Mouse (Mus musculus) layer of hippocampus, postnatal 25 days (tissue): Measurements from ENCODE around the gene Hnrnph2. TPM values are rescaled to one million over a fixed set of nuclear protein-coding genes. Genes with fewer than 3 reads are reported as not detected.
A peak's percentile ranks its signal among the peaks of the same experiment; 100 is the strongest.

Source experiments
- DNase-seq, 2 experiments: peaks; one replicate each; pipeline ENCODE4 v3.0.0; 2022; ENCODE audit warnings: mixed read lengths in 2 of 2, low spot score in 1 of 2; ENCODE audit errors: extremely low spot score in 1 of 2
- total RNA-seq, 2 experiments: library from RNA; stranded (reverse); gene quantifications; 2 replicates each; pipeline ENCODE4 v1.2.3; 2021

The Hnrnph2 gene
- 100 to 1,000 TPM; 155 to 158 TPM for total RNA-seq

DNA sequence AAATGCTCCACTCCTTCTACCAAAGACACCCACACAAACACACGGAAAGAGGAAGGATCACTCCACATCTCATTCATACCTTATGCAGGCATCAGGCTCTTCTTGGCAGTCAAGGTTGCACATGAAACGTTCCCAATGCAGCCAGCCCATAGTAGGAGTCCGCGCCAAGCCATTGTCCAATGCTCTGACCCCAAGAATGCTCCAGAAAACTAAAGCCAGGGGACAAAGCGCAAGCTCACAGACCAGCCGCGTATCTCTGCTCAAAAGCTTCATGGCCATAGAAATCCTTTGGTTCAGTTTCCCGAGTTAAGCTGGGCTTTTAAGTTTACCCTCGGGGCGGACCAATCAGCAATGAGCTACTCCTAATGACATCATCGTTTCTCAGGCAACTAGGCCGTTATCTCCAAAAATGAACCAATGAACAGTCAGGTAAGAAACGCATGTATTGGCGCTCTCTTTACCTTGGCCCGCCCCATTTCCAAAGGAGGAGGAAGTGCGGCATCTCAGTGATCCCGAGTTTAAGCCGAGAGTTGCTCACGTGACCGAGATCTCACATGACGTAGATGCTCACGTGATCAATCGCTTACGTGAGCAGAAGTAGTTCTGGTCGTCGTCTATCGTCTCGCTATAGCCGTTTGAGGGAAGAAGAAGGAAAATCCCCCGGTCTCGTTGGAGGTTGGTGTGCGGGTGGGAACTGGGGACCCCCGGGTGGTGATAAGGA lies at the start of gene Hnrnph2, which contains the start of gene Gla:
Gene Hnrnph2, plus strand, starts transcription at position 521 of the 721 bp plus-strand sequence.
Gene Gla, minus strand, starts transcription at position 467 of the 721 bp plus-strand sequence.
- peak; percentile 55 to 66 for DNase-seq

DNA sequence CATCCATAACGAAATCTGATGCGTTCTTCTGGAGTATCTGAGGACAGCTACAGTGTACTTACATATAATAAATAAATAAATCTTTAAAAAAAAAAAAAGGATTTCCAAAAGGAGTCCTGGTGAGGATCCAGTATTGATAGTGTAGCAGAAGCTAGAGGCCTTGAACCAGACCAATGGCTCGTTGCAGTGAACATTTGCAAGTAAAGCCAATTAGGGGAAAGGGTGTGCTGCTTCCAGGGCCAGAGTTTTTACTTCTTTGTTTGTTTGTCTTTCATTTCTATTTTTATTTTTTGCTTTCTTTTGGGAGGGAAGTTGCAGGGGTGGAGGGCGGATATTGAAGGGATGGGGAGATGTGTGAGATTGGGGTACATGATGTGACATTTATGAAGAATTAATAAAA lies 47.7 kb upstream of the Hnrnph2 start:
- no peak for DNase-seq

DNA sequence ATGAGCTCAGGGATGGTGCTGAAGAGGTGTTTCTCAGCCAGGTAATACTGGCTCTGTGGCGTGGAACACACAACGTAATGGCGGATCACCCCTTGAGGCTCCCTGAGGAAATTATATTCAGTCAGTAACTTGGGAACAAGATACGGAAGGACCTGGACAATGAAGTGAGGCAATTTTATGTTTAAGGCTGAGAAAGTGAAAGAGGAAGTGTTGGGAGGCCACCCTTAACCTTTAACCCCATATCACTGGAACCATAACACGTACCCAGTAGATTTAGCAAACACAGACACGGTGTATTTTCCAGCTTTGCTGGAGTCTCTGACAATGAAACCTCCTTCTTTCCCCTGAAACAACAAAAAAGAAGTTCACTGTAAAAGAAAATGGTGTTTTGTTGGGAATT lies 46.6 kb upstream of the Hnrnph2 start:
- no peak for DNase-seq

DNA sequence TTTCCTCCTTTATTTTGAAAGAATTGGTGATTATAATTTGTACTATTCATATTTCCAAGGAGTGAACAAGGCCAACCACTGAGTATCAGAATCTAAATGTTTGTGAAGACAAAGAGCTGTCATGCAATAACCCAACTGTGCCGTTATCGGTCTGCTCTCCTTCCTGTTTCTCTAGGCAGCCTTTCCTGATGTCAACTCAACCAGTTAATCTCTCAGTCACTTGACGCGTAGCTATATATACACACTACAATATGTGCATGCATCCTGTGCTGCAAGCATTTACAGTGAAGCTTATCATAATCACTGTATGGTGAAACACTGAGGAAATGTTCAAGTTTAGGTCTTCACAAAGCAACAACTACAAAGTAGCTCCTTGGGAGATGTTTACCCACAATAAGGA lies 36.7 kb upstream of the Hnrnph2 start:
- DNase-seq: no peak

DNA sequence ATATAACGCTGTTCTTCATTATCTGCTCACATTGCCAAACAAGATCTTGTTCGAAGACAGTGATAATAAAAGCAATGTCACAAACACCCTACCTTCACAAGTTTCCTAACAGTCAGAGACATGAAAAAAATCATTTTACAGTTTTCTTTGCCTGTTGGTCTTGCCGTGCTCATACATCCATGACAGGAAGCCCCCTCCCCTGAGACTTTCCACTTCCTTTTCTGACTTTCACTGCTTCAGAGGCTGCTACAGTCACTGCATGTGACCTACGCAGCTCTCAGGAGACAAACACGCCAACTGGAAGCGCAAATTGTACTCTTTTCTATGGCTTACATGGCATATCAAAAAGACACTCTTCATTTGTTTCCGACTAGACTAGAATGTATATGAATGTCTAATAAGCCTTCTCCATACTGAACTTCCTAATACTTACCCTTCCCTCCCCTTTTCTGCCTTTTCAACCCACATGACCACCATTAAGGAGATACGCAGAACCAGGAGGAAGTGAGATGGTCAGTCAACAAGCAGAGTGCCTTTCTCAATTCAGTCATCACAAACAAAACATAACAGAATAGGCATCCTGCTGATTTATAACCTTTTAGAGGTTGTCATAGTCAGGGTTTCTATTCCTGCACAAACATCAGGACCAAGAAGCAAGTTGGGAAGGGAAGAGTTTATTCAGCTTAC lies 34.3 kb upstream of the Hnrnph2 start:
- DNase-seq: no peak

DNA sequence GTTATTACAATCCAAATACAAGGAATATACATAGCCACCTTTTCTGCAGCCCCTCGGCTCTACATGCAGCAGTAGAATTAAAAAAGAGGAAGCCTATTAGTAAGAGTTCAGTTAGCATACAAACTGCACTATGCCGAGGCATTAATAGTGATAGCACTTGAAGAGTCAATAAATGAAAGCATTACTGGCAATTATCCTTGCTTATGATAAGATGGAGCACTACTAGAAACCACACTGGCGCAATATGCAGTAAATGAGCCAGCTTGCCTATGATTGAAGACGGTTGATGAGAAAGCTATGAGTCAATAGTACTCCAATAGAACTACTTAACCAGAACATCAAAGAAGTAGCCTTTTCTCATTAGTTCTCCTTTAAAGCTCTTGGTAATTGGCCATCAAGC lies 23.1 kb upstream of the Hnrnph2 start:
- DNase-seq: no peak

DNA sequence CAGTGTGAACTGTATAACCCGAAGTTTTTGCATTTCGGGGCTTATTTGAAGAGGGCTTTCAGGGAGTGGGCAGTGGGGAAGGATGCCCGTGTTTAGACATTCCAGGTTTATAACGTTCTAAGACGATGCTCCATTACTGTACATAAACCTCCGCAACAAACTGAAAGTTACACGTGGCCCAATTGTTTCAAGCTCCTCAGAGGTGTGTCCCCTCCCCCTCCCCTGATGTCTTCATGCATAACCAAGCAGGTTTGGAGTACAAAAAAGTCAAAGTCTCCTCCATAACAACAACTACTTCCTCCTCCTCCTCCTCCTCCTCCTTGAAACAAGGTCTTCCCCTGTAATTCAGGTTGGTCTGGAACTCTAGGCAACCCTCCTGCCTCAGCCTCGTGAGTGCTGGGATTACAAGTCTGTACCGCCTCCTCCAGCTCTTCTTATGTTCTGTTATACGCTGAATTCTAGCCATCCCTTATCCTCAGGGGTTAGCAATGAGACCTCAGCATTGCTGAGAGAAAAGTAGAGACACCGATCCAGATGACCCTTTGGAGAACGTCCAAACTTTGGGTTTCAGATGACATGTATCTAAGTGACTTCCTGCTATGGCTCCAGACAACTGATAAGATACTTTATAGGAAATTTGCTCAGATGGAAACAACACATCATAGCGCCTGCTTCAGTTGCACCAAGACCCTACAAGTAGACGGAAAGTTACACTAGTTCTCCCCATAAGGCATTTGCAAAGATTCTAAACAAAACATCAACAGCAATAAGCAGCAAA lies 20.3 kb upstream of the Hnrnph2 start:
- DNase-seq: no peak

DNA sequence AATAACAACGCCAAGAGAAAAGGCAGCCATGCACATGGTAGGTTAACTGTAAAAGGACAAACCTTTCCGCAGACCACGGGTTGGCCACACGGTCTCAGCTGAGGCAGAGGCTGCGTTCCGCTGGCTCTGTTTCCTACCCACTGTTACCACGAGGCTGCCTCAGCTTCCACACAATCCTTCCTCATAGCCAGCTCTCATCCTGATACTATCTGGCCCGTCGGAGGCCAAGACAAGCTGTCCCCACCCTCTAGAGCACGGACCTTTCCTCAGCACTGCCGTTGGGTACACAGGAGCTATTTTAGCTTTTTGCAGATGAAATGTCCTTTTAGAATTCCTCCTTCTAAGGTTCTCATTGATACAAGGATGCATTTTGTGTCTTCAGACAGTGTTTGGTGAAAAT lies 18.7 kb upstream of the Hnrnph2 start:
- DNase-seq: no peak

DNA sequence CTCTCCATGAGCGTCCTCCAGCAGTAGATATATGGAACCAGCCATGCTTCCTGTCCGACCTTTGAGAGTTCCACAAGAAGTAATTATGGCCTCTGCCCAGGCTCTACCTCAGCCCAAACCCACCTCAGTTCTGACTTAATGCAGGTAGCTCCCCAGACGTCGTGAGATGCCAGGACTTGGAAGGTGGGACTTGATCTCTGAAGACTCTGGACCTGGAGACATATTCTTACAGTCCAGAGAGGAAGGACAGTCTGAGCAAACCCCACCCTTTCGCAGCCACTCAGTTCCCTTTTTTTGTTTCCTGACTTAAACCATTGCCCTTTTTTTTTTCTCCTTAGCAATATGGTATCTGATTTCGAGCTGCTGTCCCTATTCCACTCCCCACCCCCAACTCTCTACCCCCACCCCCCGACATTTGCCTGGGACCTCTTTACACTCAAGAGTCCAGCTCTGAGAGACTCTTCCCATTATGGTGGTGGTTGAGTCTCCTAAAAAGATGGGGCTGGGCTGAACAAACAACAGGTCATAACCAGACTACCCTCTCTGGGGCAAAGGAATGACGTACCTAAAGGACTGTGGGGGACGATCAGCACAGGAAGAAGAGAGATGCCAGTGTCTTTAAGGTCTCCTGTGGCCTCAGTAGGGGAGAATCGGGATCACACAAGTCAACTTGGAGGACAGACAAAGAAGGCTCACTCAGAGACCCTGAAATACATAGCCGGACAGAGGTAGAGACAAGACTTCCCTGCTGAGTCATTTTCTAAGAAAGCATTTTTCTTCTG lies 17.9 kb upstream of the Hnrnph2 start, which contains the start of gene Btk:
Gene Btk, minus strand, starts transcription at position 683 of the 782 bp plus-strand sequence.
- no peak for DNase-seq

DNA sequence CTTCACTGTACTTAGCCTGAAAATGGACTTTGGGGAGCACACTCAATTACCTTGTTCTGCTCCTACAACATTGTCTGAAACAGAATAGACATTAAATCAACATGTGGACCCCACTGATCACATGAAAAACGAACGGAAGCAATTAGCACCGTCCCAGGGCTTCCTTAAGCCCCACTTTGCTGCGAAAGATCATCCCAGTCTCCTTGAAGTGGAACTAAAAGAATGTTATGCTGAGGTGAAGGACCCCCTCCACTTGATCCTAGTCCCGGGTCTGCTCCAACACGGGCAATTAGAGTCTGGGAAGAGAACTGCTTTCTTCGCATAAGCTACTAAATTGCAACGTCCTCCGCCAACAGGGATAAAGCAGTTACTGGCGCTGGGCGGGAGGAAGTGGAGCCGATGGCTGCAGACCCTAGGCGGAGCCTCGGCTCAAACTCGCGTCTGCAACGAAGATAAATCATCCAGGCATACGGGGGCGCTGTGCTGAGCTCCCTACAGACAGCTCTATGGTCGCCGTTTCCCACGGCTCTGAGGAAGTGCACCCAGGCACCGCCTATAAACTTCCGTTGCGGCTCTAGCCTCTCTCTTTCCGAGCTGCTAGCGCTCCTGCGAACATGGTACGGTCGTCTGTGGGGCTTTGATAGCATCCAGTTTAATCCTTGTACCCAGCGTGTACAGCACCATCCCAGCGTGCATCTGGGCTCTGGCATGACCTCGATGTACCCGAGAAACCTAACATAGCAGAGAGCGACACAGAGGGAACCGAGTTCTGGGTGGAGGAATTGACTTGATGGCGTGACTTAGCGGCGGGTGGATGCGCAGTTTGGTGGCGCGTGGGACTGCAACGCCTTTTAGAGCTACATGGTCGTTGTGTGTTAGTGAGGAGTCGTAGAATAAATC lies 15.6 kb upstream of the Hnrnph2 start, which contains the start of gene Rpl36a:
Gene Rpl36a, plus strand, starts transcription at position 552 of the 900 bp plus-strand sequence.
- peak; percentile 72 to 90 for DNase-seq

DNA sequence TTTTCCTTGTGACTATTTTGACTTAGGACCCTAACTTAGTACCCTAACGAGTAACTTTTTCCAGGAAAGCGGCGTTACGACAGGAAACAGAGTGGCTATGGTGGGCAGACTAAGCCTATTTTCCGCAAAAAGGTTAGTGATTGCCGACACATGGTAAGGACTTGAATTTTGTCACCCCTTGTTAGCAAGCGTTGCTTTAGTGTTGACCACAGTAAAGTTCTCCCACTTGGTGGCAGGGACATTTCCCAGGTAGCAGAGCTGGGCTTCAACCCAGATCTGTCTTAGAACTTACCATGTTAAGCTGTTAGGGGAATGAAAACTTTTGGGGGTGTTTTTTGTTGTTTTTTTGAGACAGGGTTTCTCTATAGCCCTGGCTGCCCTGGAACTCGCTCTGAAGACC lies 14.5 kb upstream of the Hnrnph2 start:
- no peak for DNase-seq

DNA sequence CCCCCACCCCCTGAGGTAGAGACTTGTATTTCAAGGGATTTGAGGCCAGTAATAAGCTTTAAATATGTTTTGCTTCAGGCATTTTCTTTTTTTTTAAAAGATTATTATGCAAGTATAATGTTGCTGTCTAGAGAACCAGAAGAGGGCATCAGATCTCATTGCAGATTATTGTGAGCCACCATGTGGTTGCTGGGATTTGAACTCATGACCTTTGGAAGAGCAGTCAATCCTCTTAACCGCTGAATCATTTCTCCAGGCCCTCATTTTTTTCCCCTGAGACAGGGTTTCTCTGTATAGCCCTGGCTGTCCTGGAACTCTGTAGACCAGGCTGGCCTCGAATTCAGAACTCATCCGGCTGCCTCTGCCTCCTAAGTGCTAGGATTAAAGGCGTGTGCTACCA lies 12.7 kb upstream of the Hnrnph2 start:
- no peak for DNase-seq

DNA sequence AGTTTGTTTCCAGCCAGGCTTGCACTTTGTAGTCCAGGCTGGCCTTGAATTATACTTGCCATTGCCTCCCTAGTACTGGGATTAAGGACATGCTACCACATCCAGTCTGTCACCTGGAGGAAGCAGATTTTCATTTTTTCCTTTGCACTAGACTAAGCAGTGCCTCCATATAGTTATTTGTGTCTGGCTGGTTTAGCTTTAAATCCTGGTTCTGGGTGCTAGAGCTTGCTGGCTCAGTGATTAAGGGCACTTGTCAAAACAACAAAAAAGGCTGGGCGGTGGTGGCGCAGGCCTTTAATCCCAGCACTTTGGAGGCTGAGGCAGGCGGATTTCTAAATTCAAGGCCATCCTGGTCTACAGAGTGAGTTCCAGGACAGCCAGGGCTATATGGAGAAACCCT lies 12.0 kb upstream of the Hnrnph2 start:
- no peak for DNase-seq

DNA sequence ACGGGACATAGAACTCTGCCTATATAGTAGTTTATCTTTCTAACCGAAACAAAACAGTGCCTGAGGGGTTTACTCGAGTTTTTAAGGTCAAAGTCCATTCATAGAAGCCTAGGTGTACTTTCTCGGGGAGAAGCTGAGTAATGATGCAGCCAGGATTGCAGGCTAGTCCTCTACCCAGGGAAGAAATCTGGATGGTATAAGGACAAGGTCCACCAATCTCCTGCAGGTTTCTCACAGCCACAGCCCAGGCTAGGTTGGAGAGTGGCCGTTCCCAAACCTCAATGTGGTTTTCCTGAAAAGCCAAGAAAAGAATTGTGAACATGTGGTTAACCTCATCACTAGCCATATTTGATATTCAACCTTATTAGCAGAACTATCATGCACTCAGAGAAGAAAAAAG lies 11.1 kb upstream of the Hnrnph2 start:
- no peak for DNase-seq

DNA sequence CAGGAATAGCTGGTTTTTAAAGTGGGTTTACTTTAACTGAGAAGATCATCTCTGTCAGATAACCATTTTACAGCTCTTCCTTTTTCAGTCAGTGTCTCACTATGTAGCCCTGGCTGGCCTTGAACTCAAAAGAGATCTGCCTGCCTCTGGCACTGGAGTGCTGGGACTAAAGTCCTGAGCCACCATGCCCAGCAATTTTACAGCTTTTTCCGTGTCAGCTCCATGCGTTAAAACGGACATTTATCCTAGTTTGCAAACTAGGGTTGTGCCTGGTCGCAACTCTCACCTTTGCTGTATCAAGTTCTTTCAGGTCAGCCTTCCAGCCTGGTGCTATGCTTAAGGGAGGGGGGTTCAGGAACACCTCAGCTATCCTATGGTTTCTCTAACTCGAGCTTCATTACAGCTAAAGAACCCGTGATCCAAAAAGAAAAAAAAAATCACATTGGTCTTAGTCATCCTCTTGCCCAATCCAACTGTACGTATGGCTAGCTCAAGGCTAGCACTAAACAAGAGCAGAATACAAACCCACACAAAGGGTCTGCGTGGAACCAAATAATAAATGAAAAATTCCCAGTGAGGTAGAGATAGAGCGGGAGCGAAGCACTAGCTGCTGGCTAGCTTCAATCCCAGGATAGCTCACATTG lies 935 bp upstream of the Hnrnph2 start:
- no peak for DNase-seq

DNA sequence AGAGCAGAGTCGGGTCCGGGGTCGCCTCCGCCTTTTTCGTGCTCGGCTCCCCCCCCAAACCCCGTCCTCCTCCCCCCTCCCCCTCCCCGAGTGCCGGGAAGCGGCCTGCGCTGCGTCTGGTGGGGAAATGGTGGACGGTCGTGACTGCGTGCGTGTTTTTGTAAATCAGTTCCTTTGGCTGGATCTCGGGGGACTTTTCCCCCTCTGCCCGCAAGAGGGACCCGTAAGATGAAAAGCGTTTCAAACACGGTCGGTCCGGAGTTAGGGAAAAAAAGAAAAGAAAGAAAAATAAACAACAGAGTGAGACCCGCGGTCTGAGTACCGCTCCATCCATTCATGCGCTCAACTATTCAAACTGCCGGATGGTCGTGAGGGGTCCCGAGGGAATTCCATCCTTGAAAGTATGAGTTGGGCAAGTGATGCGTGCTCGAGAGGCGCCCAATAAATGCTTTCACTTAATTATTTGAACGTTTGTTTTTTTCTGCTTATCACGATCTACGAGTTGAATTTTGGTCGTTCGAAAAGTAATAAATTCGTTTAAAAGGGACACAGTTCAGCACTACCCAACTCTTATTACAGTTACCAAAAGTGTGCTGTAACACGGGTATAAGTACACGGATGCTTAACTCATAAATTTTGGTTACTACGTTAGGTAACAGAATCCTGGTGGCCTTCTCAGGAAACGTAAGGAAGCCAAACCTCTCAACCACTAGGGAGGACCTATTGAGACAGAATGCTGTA lies 571 bp downstream of the Hnrnph2 start:
- no peak for DNase-seq

DNA sequence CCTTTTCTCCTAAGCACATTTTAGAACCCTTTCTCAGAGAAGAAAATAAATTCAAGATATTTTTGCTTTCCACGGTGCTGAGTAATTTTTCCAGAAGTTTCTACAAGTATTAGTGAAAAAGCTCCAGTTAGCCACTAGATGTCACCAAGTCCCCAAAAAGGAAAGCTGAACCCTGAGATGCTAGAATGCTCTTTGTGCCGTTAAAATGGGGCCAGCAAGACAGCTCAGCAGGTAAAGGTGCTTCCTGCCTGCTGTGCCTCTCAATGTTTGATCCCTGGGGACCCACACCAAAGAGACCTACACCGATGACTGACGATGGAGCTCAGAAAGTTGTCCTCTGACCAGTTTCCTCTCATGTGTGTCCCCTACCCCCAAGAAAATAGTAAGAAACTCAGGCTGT lies 8.5 kb downstream of the Hnrnph2 start:
- no peak for DNase-seq

DNA sequence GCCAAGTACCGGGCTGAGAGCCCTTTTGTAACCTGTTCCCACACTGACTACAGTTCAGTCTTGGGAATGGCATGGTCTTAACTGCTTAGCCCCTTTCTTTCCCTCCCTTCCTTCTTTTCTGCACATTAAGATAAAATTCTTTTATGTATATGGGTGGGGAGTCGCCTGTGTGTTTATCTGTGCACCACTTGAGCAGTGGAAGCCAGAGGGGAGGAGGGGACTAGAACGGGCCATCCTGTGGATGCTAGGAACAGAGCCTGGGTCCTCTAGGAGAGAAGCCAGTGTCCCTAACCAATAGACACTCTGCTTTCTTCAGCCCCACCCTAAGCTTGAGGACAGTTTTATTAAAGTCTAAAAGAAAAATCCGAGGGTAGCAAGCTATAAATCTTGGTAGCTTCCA lies 10.0 kb downstream of the Hnrnph2 start:
- DNase-seq: no peak
